Mouse (Mus musculus) right cerebral cortex, postnatal 4 days (tissue): ENCODE measurements around the gene Rhbdd1.

Experiments
- DNase-seq: peaks from one replicate; pipeline ENCODE4 v3.0.0-alpha.2; 2022

The Rhbdd1 gene

DNA sequence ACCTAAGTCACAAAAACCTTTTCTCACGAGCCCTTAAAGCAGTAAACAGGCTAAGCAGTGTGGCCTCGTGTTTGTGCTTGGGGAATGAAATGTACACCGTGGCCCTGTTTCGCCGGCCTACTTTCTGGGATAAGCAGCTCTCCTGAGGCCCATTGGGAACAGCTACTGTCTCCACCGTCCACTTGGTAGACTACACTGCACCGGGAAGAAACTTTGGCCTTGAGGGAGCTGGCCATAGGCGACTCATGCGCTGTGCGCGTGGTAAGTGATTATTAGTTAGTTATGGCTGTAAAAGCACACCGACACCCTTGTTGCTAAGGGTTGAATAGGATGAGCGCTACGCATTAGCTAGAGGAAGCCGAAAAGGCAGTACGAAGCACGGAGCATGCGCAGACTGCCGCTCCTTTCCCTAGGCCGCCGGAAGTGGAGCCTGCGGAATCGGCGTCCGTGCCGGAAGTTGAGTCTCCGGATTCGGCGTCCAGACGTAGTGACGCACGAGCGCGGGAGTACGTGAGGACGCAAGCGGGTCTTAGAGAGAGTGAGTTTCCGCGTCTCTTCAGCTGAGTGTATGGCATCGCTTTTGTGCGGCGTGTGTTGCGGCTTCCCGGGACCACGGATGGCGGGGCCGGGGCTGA, at the start of gene Rhbdd1:
Rhbdd1 (plus strand) TSS at position 342 of the 635 bp plus-strand sequence.
- peak; percentile 99 for DNase-seq

- no peak for DNase-seq
Observed at GRCm38 (mm10) chr1:82267547-82267946, 48.7 kb upstream of the Rhbdd1 start.

- DNase-seq: no peak
Observed at GRCm38 (mm10) chr1:82272231-82272630, 44.0 kb upstream of the Rhbdd1 start.

DNA sequence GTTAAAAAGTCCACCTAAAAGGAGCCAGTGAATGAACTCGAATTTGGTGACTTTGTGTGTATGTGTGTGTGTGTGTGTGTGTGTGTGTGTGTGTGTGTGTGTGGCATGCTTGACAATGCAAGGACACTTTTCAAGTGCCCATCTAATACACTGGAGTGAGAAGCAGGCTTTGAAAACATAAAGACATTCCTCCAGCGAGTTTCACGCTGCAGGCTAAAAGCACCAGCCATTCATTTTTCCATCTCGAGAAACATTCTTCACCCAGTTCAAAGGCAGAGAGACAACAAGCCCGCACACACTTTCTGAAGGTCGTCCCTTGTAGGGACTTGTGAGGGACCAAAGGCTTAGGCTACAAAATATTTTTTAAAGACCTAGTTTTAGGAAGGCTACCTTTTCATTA, 42.7 kb upstream of the Rhbdd1 start:
- DNase-seq: no peak

DNA sequence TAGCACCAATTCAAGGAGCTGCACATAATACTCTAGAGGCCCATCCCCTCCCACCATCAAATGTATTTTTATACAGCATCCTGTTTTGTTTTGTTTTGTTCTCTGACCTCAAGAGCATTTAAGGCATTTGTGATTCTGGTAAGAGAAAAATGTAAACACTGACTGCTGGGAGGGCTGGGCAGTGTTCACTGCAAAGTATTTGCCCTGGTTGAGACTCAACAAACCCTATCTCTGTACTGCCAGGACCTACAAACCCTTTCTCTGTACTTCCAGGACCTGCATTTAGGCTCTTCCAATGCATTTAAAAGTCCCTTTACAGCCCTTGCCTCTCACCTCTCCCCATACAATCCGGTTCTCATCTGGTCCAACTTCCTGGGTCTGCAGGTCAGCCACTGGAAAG, 41.9 kb upstream of the Rhbdd1 start:
- no peak for DNase-seq

DNA sequence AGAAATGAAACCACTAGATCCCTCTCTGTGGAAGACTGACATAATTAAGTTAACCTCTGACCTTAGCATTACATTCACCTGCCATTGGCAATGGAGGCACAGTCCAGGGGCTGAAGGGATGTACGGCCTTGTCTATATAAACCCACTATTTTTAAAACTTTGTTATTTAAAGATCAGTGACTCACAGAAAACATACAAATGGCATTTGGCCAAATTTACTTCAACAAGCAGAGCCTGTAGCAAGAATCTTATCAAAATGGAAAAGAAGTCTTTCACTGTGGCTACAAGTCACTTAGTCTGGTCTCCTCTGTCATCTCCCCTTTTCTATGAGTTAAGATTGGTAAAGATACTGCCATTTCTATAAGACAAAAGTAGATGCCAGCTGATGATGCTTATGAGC, 36.5 kb upstream of the Rhbdd1 start:
- DNase-seq: no peak

GRCm38 (mm10) chr1:82281823-82282222, 34.4 kb upstream of the Rhbdd1 start:
- DNase-seq: no peak

GRCm38 (mm10) chr1:82282992-82283611, 33.1 kb upstream of the Rhbdd1 start:
- peak; percentile 87 for DNase-seq

- DNase-seq: no peak
Observed at GRCm38 (mm10) chr1:82283901-82284301, 32.4 kb upstream of the Rhbdd1 start.

GRCm38 (mm10) chr1:82284403-82284802, 31.8 kb upstream of the Rhbdd1 start:
- DNase-seq: no peak

DNA sequence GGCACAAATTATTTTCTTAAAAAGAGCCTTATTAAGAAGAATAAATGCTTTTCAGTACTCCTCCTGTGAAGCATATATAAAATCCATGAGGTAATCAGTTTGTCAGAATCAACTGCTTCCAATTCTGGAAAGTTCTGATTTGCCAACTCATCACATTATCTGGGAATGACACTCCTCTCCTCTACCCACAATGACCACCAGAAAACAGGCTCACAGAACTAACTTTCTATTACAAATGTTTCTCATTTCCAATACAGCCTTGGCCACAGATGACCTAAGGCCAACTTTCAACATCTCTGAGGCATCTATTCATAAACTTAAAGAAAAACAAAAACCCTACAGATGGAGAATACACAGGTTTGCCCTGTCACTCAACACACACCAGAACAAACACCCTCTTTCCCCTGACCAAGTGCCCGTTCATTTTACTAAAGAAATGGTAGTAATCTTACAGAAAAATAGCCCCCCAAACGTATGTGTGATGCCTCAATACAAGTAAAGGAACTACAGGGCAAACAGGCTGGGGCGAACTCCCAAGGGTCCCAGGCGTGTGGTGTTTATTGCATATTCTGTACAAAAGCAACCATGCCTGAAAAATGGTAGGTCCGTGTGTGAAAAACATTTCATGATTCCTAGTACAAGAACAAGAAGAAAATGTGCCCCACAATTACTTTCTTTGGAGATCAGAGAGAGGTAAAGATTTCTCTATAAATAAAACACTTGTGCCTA, 30.6 kb upstream of the Rhbdd1 start:
- no peak for DNase-seq

DNA sequence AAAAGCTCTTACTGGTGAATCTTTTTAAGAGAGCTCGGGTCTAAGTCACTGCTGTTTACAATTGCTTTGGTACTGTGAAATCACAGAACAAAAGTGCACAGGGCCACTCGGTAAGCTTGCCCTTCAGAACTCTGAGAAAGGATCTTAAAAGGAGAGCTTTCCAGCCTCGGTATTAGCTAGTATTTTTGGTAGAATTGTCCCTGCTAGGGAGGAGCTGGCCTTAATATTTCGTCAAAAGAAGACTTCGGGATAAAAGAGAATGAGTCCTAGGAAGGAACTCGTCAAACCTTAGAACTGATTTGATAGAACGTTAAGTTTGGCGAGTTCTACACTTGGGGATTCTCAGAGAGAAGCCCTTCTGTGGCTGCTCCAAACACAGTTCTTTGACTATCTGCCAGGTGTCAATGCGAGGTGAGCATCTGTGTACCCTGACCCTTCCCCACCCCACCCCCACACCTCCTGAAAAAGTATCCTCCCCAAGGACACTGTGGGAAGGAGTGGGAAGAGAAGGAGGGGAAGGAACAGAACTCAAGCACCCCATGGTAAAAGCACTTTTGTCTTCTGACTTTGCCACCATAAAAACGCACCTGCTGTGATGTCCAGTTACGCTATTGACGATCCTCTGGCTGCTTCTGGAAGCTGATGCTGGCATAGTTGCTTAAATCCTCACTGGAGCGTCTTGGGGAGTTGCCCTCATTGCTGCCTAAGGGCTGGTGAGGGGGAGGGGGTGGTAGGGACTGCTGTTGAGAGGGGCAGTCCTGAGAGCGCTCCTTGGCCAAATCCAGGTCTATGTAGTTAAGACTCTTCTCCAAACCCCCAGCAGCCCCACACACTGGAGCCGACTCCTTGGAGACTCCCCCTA, 29.8 kb upstream of the Rhbdd1 start:
- DNase-seq: peak; percentile 17

- DNase-seq: no peak
Observed at GRCm38 (mm10) chr1:82287052-82287775, 29.0 kb upstream of the Rhbdd1 start.

DNA sequence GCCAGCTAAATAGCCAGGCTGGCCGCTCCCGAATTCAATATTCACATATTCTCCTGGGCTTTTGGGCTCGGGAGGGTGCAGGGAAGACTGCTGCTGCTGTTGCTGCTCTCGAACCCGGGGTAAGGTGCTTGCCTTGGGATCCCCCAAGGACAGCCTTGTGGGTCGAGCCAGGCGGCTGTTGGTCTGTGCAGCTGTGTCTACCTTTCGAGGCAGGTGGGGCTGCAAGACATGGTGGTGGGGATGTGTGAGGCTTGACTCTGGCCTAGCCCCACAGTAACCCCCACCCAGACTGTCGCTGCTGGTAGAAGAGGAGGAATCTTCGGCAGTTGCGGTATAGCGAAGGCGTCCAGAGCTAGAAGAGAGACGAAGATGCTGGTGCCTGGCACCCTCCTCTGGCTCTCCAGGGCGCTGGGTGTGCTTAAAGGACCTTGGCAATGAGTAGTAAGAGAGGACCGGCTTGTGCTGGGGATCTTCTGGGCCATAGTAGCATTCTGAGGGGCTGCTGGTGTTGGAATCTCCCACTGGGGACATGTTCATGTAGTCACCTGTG, 28.4 kb upstream of the Rhbdd1 start:
- peak; percentile 5 for DNase-seq

DNA sequence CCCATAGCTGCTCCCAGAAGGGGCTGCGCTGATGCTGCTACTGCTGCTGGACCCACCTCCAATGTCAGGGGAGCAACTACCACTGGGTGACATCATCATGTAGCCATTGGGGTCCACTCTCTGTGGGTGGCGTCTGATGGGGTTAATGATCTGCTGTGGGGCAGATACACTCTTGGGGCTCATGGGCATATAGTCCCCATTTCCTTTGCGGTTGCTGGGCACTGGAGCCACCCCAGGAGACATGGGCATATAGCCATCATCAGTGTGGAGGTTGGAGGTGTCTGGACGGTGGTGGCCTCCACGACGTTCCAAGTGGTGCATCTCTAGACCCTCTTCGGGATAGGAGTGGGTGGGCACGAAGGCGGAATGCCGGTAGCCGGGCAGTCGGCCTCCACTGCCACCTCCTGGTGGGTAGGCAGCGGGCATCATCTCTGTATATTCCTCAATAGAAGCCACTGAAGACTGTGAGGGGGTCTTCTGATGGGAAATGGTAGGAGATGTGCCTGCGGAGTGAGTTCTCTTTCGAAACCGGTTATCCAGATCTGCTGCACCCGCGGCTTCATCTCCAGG, 27.7 kb upstream of the Rhbdd1 start:
- DNase-seq: peak; percentile 26

DNA sequence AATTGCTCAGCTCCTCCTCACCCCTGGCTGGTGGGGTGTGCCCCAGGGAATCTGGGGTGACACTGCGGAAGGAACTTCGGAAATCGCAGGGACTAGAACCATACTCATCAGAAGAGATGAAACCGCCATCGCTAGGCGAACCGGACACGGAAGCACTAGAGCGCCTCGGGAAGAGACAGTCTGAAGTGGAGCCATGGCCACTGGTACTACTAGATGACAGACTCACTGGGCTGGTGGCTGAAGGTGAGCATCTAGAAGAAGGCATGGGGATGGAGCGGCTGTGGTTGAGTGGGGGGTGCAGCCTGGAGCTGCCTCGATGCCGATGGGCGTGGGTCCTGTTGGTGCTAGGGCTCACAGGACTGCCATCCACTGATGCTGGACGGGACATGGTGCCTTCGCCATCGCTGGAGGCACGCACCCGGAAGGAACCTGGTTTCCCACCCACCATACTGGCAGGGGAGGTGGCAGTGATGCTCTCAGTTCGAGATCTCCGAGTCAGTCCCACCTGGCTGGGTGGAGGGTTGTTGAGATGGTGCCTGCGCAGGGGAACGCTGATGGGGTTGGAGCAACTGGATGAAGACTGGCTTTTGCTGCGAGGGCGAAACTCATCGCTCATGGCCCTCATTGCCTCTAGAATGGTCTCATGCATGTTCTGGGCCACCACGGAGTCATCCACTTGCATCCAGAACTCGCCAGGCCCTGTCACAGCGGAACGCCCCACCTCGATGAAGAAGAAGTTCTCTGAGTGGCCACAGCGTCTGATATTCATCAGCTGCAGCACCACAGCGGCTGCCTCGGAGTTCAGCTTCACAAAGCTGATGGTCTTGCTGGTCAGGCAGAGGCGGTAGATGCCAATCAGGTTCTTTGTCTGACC, 26.9 kb upstream of the Rhbdd1 start:
- DNase-seq: peak; percentile 8

- peak; percentile 65 for DNase-seq
Observed at GRCm38 (mm10) chr1:82289990-82290681, 26.1 kb upstream of the Rhbdd1 start.

GRCm38 (mm10) chr1:82290723-82291150, 25.5 kb upstream of the Rhbdd1 start:
- DNase-seq: peak; percentile 85

DNA sequence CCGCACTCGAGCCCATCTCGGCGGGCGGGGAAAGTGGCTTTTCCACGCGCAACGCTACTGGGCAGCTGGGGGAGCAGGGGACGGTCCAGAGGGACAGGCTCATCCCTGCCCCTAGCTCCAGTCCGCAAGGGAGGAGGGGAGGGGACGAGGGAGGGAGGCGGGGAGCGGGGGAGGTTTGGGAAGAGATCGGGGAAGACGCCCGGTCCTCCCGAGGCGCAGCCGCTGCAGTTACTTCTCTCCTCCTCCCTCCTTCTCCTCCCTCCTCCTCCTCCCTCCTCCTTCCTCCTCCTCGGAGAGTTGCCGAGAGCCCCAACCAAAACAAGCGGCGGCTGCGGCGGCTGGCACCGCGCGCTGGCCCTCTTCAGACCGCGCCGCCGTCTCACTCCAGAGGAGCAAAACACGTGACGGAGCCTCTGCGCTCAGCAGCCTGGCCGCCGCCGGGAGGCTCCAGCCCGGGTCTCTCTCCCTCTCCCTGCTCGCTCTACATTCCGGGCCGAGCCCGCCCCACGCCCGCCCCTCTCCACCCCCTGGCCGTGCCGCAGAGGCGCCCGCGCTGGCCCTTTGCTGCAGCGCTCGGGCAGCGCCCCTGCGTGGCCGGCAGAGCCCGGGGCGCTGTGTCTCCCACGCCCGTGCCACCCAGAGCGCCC, 25.0 kb upstream of the Rhbdd1 start, which contains the start of gene Irs1:
Irs1 (minus strand) TSS at position 266 of the 647 bp plus-strand sequence.
- peak; percentile 78 for DNase-seq
